Mouse (Mus musculus): Measurements from ENCODE around the gene 9130023H24Rik.

Gene 9130023H24Rik

DNA sequence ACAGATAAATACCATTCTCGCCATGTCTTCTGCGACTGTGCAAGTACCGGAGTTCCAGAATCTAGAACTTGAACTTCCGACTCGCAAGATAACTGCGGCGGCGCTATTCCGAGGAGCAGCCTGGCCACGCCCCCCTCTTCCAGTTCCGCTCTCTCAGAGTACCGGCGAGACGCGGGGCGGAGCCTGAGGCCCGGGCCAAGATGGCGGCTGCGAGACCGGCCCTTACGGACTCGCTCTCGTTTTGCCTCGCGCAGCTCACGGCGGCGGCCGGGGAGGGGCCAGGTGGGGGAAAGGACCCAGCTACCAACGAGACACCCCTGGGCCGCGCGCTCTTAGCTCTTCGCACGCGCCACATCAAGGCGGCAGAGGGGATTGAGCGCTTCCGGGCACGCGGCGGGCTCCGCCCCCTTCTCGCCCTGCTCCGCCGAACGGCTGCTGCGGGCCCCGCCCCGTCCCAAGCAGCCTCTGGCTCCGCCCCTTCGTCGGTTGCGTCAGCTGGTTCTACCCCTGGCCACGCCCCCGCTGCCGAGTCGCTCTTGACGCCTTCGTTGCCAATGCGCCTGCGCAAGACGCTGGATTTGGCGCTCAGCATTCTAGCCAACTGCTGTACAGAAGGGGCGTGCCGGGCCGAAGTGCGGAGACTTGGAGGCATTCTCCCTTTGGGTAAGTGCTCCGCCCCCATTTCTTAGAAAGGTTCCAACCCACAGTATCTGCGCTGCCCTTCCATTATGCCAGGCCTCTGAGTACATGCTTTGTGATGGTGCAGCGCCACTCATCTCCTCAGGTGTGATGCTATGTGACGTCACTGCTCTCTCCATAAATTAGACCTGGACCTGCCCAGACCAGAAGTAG is at the start of gene 9130023H24Rik:
Gene 9130023H24Rik (minus strand): TSS at position 105 of the 852 bp plus-strand sequence.
- DNase-seq (ENCODE audit: low spot score in 2 of 2) = peak; percentile 100

DNA sequence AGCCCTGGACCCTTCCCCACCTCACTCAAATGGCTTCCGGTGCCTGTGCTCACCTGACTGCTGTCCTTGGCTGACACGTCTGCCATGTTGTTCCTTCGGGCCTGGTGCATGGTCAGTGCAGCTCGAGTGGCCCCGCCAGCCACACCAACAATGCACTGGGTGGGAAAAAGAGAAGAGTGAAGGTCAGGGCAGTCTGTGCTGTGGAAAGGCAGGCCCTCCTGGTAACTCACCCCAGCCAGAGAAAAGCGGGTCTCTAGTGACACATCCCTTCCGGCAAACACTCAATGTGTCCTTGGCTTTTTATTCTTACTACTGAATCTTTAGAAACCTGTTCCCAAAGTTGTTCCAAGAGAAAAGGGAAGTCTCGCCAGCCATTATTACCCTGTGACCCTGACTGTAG is 47.2 kb upstream of the 9130023H24Rik start:
- DNase-seq (ENCODE audit: low spot score in 2 of 2) = no peak

DNA sequence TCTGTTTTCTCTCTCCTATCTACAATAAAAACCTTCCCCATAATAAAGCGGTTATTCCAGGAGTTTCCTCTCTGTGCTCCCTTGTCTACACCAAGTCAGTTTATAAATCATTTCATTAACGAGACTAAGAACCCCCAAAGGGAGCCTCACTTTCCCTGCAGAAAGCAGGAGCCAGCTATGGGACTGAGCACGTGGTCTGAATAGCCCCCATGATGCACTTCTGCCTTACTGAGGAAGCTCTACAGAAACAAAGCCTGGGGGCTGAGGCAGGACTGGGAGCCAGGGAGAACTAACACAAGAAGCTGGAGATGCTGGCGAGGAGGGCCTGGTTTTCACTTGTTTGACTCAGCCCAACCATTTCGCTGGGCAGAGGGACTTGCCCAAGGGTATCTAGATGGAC is 46.2 kb upstream of the 9130023H24Rik start:
- DNase-seq (ENCODE audit: low spot score in 2 of 2) = no peak

GRCm38 (mm10) chr7:128282532-128283244 is 44.9 kb upstream of the 9130023H24Rik start:
- no peak for DNase-seq (ENCODE audit: low spot score in 2 of 2)

GRCm38 (mm10) chr7:128281765-128282164 is 43.9 kb upstream of the 9130023H24Rik start:
- DNase-seq (ENCODE audit: low spot score in 2 of 2) = no peak

DNA sequence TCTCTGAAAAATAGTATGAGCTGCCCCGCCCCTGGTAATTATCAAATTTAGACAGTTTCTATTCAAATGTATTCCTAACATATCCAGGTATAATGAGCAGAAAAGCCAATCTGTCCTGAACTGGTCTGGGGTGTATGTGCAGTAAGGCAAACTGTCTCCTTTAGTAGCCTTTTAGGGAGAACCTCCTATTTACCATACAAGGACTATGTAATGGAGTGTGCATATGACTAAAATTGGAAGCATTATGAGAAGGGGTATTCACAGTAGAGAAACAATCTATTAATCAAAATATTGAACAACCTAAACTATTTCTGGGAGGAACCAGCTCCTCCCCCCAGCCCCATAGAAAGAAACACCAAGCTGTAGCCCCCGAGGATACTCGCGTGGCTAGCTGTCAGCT is 41.9 kb upstream of the 9130023H24Rik start:
- no peak for DNase-seq (ENCODE audit: low spot score in 2 of 2)

- no peak for DNase-seq (ENCODE audit: low spot score in 2 of 2)
Observed at GRCm38 (mm10) chr7:128276051-128276450, 38.2 kb upstream of the 9130023H24Rik start.

DNA sequence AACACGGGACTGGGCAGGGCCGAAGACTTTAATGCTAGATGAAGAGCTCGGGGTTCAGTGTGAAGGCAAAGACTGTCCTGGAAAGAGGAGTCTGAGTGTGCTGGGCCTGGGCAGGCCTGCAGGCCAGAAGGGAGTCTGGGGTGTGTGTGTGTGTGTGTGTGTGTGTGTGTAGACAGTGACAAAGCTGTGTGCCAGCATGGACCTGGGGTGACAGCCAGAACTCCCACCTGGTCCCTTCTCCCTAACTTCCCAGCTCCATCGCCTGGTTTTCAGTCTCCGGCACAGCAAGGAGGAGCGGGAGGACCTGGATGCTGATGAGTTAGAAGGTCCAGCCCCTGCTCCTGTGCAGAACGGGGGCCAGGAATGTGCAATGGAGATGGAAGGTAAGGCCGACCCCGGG is 33.7 kb upstream of the 9130023H24Rik start:
- DNase-seq (ENCODE audit: low spot score in 2 of 2) = no peak

DNA sequence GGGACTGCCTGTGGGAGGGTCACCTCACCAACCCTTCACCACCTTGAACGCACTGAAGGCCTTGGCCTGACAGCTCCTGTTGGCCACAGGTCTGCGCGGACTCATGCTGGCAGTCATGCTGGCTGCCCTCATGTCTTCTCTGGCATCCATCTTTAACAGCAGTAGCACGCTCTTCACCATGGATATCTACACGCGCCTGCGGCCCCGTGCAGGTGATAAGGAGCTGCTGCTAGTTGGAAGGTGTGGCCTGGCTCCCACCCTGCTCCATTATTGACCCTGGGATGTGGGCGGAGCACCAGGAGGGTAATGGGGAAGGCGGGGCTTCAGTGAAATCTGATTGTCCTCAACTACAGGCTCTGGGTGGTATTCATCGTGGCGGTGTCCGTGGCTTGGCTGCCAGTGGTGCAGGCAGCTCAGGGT is 32.6 kb upstream of the 9130023H24Rik start:
- no peak for DNase-seq (ENCODE audit: low spot score in 2 of 2)

- no peak for DNase-seq (ENCODE audit: low spot score in 2 of 2)
Observed at GRCm38 (mm10) chr7:128267813-128268212, 30.0 kb upstream of the 9130023H24Rik start.

DNA sequence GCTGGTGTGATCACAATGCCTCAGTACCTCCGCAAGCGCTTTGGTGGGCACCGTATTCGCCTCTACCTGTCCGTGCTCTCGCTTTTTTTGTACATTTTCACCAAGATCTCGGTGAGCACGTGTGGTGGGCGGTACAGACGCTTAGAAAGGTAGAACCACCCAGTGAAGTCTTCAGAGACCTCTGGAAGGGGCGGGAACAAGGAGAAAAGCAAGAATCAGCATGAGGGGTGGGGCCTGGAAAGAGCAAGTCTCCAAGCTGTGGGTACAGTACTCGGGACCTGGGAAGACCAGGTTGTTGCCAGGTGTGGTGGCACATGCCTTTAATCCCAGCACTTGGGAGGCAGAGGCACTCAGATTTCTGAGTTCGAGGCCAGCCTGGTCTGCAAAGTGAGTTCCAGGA is 29.6 kb upstream of the 9130023H24Rik start:
- DNase-seq (ENCODE audit: low spot score in 2 of 2) = no peak

DNA sequence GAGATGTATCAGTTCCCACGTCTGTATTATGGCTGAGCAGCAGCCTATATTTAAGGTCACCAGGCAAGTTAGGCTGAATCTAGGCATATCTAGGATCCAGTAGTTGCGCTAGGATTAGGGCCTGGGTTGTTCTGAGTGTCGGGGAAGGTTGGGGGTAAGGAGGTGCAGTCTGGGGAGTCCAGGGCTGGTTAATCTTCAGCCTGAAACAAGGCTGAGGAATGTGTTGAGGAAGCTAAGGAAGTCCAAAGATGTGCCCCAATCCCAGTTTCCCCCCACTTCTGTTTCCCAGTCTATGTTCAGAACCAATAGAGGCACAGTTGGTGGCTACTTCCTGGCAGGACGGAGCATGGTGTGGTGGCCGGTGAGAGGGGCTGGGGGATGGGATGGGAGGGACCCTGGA is 28.2 kb upstream of the 9130023H24Rik start:
- DNase-seq (ENCODE audit: low spot score in 2 of 2) = no peak

DNA sequence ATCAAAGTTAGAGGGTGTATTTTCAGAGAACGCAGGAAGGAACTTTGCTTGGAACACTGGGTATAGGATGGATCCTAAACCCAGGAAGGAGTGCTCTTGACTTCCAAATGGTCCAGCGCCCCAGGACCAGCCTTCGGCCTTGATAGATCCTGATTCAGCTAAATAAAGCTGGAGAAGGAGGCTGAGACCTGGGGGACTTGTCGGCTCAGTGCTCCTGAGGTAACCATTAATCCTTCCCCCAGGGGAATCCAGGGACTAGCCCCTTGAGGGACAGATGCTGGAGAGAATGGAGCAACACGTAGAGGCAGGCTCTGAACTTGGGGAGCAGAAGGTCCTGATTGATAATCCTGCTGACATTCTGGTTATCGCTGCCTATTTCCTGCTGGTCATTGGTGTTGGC is 27.6 kb upstream of the 9130023H24Rik start, which contains the start of gene Slc5a2:
Gene Slc5a2 (plus strand): TSS at position 247 of the 400 bp plus-strand sequence.
- no peak for DNase-seq (ENCODE audit: low spot score in 2 of 2)

DNA sequence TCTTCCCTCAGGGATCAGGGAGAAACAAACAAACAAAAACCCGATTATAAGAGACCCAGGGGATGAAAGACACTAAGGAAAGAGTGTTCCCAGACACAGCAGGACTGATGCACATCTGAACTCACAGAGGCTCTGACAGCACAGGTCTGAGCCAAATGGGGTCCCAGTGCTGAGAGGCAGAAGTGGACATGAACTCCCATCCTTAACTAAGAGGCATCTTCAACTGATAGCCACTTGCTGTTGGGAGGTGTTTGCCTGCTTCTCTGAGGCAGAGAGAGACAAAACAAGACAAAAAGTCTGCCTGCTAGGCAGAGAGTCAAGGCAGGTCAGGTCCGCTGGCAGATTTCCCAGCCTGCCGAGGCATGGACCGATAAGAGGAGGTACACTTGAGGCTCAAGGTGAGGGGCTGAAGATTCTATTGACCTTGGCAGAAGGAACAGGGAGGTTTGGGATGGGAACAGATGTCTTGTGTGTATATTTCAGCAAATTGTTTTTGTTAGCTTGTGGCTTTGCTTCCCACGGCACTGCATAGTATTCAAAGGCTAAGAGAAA is 19.0 kb upstream of the 9130023H24Rik start:
- DNase-seq (ENCODE audit: low spot score in 2 of 2) = no peak

DNA sequence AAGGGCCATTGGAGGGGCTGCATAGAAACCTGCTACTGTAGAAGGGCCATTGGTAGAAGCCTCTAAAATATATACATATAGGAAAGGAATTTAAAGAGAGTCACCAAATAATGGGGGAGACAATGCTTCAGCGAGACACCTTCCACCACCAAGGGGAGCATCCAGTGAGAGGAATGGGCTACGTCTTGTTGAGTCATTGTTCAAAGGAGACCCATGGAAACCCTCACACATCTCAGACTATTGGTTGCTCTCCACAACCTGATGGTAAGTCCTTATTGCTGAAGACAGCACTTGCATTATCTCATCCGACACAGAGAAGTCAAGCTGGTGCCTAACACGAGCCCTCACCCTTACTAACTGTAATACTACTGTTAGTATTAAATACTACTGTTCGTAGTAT is 17.9 kb upstream of the 9130023H24Rik start:
- DNase-seq (ENCODE audit: low spot score in 2 of 2) = no peak

DNA sequence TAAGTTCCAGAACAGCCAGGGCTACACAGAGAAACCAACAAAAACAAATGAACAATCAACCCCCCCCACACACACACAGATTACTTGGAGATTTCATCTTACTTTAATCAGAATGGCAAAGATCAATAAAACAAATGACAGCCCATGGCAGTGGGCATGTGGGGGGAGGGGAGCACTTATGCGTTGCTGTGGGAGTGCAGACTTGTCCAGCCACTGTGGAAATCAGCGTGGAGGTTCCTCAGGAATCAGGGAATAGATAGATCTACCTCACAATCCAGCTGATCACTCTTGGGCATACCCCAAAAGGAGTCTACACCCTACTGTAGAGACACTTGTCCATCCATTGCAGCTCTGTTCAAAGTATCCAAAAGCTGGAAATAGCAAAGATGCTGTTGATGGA is 17.1 kb upstream of the 9130023H24Rik start:
- no peak for DNase-seq (ENCODE audit: low spot score in 2 of 2)

- peak; percentile 82 to 88 for DNase-seq (ENCODE audit: low spot score in 2 of 2)
Observed at GRCm38 (mm10) chr7:128252609-128253008, 14.8 kb upstream of the 9130023H24Rik start.

DNA sequence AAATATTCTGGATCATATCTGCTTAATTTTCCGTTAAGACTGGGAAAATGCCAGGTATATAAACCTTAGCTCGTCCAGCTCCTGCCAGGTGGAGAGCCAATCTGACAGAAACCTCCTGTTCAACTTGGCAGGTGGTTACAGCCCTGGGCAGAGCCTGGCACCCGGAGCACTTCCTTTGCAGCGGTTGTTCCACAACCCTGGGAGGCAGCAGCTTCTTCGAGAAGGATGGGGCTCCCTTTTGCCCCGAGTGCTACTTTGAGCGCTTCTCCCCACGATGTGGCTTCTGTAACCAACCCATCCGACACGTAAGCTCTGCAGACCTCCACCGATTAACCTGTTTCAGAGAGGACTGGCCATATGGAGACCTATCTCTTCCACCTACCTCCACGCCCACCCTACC is 14.1 kb upstream of the 9130023H24Rik start:
- peak; percentile 22 to 31 for DNase-seq (ENCODE audit: low spot score in 2 of 2)

GRCm38 (mm10) chr7:128249998-128250397 is 12.2 kb upstream of the 9130023H24Rik start:
- DNase-seq (ENCODE audit: low spot score in 2 of 2) = no peak

GRCm38 (mm10) chr7:128248081-128249042 is 10.5 kb upstream of the 9130023H24Rik start:
- no peak for DNase-seq (ENCODE audit: low spot score in 2 of 2)

DNA sequence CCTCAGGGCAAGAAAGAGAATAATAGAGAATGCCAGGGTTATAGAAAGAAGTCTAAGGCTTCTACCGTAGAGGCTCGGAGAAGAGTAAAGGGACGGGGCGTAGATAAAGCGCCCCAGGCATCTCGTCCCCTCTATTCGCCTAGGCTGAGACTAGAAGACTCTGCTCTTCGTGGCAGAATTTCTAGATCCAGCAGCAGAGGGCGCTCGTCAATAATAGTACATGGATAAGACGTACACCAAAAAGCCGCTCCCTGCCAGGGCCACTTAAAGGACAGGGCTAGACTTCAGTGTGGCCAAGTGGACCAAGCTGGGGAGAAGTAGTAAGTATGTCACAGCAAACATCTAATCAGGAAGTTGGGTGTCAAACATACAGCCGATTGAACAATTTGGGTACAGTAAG is 9.6 kb upstream of the 9130023H24Rik start:
- DNase-seq (ENCODE audit: low spot score in 2 of 2) = peak; percentile 61 to 78

Measured in thymus, postnatal 10 days (tissue).